18 mouse cellular contexts compared by ENCODE assay signal in the genomic region with DNA sequence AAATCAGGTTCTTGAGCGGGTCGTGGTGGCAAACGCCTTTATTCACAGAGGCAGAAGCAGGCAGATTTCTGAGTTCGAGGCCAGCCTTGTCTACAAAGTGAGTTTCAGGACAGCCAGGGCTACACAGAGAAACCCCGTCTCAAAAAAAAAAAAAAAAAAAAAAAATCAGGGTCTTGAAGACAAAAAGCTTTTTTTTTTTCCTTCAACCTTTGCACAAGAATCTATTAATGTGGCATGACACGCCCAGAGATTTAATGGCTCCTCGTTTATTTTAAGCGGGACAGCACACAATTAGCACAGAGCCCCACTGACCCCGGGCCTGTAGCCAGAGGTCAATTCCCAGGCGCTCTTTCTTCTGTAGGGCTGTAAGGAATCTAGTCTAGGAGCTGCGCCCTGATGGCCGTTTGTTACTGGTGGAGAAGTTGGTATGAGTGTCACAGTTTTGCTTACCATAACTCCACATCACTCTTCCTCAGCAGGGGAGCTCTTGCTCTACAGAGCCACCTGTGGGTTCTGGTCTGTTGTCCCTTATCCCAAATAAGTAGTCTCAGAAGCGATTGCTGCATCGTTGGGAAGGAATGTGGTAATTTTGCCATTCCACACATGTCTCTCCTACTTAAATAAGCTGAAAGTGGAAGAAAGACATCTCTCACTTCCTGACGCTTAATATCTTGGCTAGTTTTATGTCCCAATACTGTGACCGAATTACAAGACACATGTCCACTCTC.
A peak's percentile ranks its signal among the peaks of the same experiment; 100 is the strongest.
DNase-seq lines count a peak whose midpoint lies in the region; ATAC-seq and TF ChIP-seq lines count a peak whose summit lies in the region.
"Had no signal": no experiment of that assay in that cellular context is flagged by ENCODE, and none has a peak within 500 bp of the region (broad histone marks: within the 10 kb centered on the region; RNA-seq: fewer than 3 reads in every experiment).

No protein-coding gene starts in this region.

- no peak overlapping the region; the same call in 1 of the 2 replicates for H3K27ac ChIP-seq in kidney, embryonic 14.5 days (ENCODE audit: low read depth, low read length)
- H3K27ac ChIP-seq in kidney, embryonic 15.5 days = peak overlapping the region; percentile 52; the same call in 1 of the 2 replicates
- H3K27ac ChIP-seq in intestine, embryonic 16.5 days (ENCODE audit: low read length) = no peak overlapping the region
- H3K27ac ChIP-seq: embryonic facial prominence, embryonic 12.5 days; forebrain, embryonic 13.5 days; neural tube, embryonic 13.5 days had no signal

- POLR2A ChIA-PET in Patski (lab: Charles Lee) = interaction anchor here (0.6 to 0.9 kb wide), 4 partner anchors 10 to 80 kb away, joined by 3 to 4 read pairs (median 4); no protein-coding TSS in a partner anchor

- no peaks in the 10 kb centered on the region for H3K36me3 ChIP-seq in kidney, embryonic 14.5 days (ENCODE audit: control insufficient read depth, insufficient read depth, low read length)
- peaks cover 9% of the 10 kb centered on the region; the same call in 1 of the 2 replicates for H3K36me3 ChIP-seq in kidney, embryonic 15.5 days
- H3K36me3 ChIP-seq in intestine, embryonic 16.5 days (ENCODE audit: control insufficient read depth, insufficient read depth, low read length) = peaks cover 3% of the 10 kb centered on the region; the same call in 1 of the 2 replicates
- H3K36me3 ChIP-seq: embryonic facial prominence, embryonic 12.5 days; neural tube, embryonic 13.5 days had no signal

- CTCF ChIA-PET in Patski (lab: Charles Lee) = interaction anchor here (0.9 to 1.2 kb wide), 2 partner anchors 11 to 34 kb away, joined by 3 to 5 read pairs; no protein-coding TSS in a partner anchor

- H3K4me1 ChIP-seq in kidney, embryonic 14.5 days (ENCODE audit: control insufficient read depth, insufficient read depth, low read length) = peaks cover 9% of the 10 kb centered on the region; the same call in 1 of the 2 replicates
- peaks cover 24% of the 10 kb centered on the region for H3K4me1 ChIP-seq in kidney, embryonic 15.5 days
- H3K4me1 ChIP-seq in intestine, embryonic 16.5 days (ENCODE audit: control insufficient read depth, insufficient read depth, low read length) = 0 out of 2 replicates have a peak, but pooled peaks cover 4% of the 10 kb centered on the region
- H3K4me1 ChIP-seq: embryonic facial prominence, embryonic 12.5 days; forebrain, embryonic 13.5 days had no signal

- peak; percentile 9 for DNase-seq in kidney, adult 18-20 months
- peak; percentile 67 for DNase-seq in Patski (ENCODE audit: low read depth, low spot score)
- DNase-seq in lung, postnatal 36 days = peak; percentile 47
- no peak for DNase-seq in frontal cortex, adult 2 months (ENCODE audit: extremely low spot score in 1 of 2, low spot score in 1 of 2)
- DNase-seq: adrenal gland, adult 2 months; cerebellum, postnatal 10 days; heart, postnatal 4 days; spleen, adult 18-20 months had no signal

- WGBS in kidney, embryonic 14.5 days = 52% methylated on average over 15 of the region's 16 CpGs
- 52% methylated on average over 16 of the region's 16 CpGs for WGBS in kidney, embryonic 15.5 days
- 66% methylated on average over 16 of the region's 16 CpGs for WGBS in intestine, embryonic 16.5 days

- peak; percentile 43 for TF ChIP-seq CTCF in Patski (IDR thresholded peaks at IDR 0.05)

- no peaks in the 10 kb centered on the region for H3K9me3 ChIP-seq in kidney, embryonic 14.5 days (ENCODE audit: control insufficient read depth, low read length)
- no peaks in the 10 kb centered on the region for H3K9me3 ChIP-seq in kidney, embryonic 15.5 days (replicated peaks)
- no peaks in the 10 kb centered on the region for H3K9me3 ChIP-seq in intestine, embryonic 16.5 days (ENCODE audit: control insufficient read depth, low read length)
- H3K9me3 ChIP-seq: embryonic facial prominence, embryonic 12.5 days; forebrain, embryonic 13.5 days; neural tube, embryonic 13.5 days had no signal

- ATAC-seq in kidney, embryonic 14.5 days (ENCODE audit: low FRiP score, low TSS enrichment) = no peak
- ATAC-seq in Patski = peak; percentile 91
- ATAC-seq in kidney, embryonic 15.5 days (replicated peaks; ENCODE audit: low FRiP score) = no peak
- ATAC-seq in intestine, embryonic 16.5 days = no peak
- ATAC-seq: CD4-positive, CD25-positive, alpha-beta regulatory T cell, adult 4 months; forebrain, embryonic 13.5 days; inflammation-experienced regulatory T-cells, adult 6 months had no signal

- in situ Hi-C loops in Patski (cut with MboI; ENCODE audit: low pct_unique_long_range_greater_than_20kb) = no loop called here

- H3K27me3 ChIP-seq in kidney, embryonic 14.5 days (ENCODE audit: control insufficient read depth, insufficient read depth, low read length) = no peaks in the 10 kb centered on the region
- H3K27me3 ChIP-seq in Patski = no peaks in the 10 kb centered on the region
- no peaks in the 10 kb centered on the region for H3K27me3 ChIP-seq in kidney, embryonic 15.5 days
- no peaks in the 10 kb centered on the region for H3K27me3 ChIP-seq in intestine, embryonic 16.5 days (replicated peaks; ENCODE audit: control insufficient read depth, insufficient read depth, low read length)
- H3K27me3 ChIP-seq: embryonic facial prominence, embryonic 12.5 days; forebrain, embryonic 13.5 days; neural tube, embryonic 13.5 days had no signal

- no peak overlapping the region for H3K4me3 ChIP-seq in kidney, embryonic 14.5 days (ENCODE audit: low read length)
- H3K4me3 ChIP-seq in kidney, embryonic 15.5 days (replicated peaks) = no peak overlapping the region
- H3K4me3 ChIP-seq in intestine, embryonic 16.5 days (ENCODE audit: low read length) = no peak overlapping the region
- H3K4me3 ChIP-seq: embryonic facial prominence, embryonic 12.5 days; forebrain, embryonic 13.5 days; neural tube, embryonic 13.5 days had no signal

- H3K4me2 ChIP-seq in kidney, embryonic 14.5 days (replicated peaks; ENCODE audit: low read depth, low read length) = no peak overlapping the region
- H3K4me2 ChIP-seq in kidney, embryonic 15.5 days = no peak overlapping the region
- no peak overlapping the region for H3K4me2 ChIP-seq in intestine, embryonic 16.5 days (ENCODE audit: low read depth, low read length)
- H3K4me2 ChIP-seq: embryonic facial prominence, embryonic 12.5 days; forebrain, embryonic 13.5 days; heart, embryonic 11.5 days; liver, embryonic 11.5 days; neural tube, embryonic 13.5 days had no signal

- H3K9ac ChIP-seq in kidney, embryonic 14.5 days (ENCODE audit: low read depth, low read length) = no peak overlapping the region
- no peak overlapping the region for H3K9ac ChIP-seq in kidney, embryonic 15.5 days
- no peak overlapping the region for H3K9ac ChIP-seq in intestine, embryonic 16.5 days (ENCODE audit: low read depth, low read length)
- H3K9ac ChIP-seq: embryonic facial prominence, embryonic 12.5 days; forebrain, embryonic 13.5 days; neural tube, embryonic 13.5 days had no signal

Comparison
In these comparisons a context has a peak if more than half of its experiments do, and no peak if none do; other contexts are left out.
1. DNase-seq: peak in kidney, adult 18-20 months (single experiment), Patski (single experiment) and lung, postnatal 36 days (single experiment); none in frontal cortex, adult 2 months (0 of 2).